Mouse (Mus musculus) embryo, embryonic 11.5 days (tissue): ENCODE results near the gene Klf1.

ENCODE experiments used
- DNase-seq: peaks from one replicate; pipeline ENCODE4 v3.0.0-alpha.2; 2012; ENCODE audit warnings: low read depth, low spot score

Gene Klf1

GRCm38 (mm10) chr8:84901752-84902151 is at the start of gene Klf1:
TSS of gene Klf1 (plus strand) at chr8:84901928.
- DNase-seq: no peak

GRCm38 (mm10) chr8:84856434-84856833 is 45.3 kb upstream of the Klf1 start:
- no peak for DNase-seq

- DNase-seq: peak; percentile 87
Observed at GRCm38 (mm10) chr8:84856864-84857441, 44.8 kb upstream of the Klf1 start, which contains the start of gene Farsa. TSS of gene Farsa (plus strand) at chr8:84856989.

GRCm38 (mm10) chr8:84871376-84872308 is 30.1 kb upstream of the Klf1 start, which contains the start of gene Syce2:
TSS of gene Syce2 (plus strand) at chr8:84872111.
- DNase-seq: peak; percentile 59

GRCm38 (mm10) chr8:84872309-84872965 is 29.3 kb upstream of the Klf1 start:
- no peak for DNase-seq

GRCm38 (mm10) chr8:84873016-84873415 is 28.7 kb upstream of the Klf1 start:
- DNase-seq: no peak

GRCm38 (mm10) chr8:84874339-84874738 is 27.4 kb upstream of the Klf1 start:
- no peak for DNase-seq

GRCm38 (mm10) chr8:84877297-84878035 is 24.3 kb upstream of the Klf1 start:
- no peak for DNase-seq

- no peak for DNase-seq
Observed at GRCm38 (mm10) chr8:84878915-84879314, 22.8 kb upstream of the Klf1 start.

- no peak for DNase-seq
Observed at GRCm38 (mm10) chr8:84884728-84885127, 17.0 kb upstream of the Klf1 start.

- DNase-seq: no peak
Observed at GRCm38 (mm10) chr8:84888280-84888679, 13.4 kb upstream of the Klf1 start.

- DNase-seq: no peak
Observed at GRCm38 (mm10) chr8:84889141-84889540, 12.6 kb upstream of the Klf1 start.

GRCm38 (mm10) chr8:84892993-84893708 is 8.6 kb upstream of the Klf1 start:
- no peak for DNase-seq

- peak; percentile 82 for DNase-seq
Observed at GRCm38 (mm10) chr8:84893709-84894134, 8.0 kb upstream of the Klf1 start, which contains the start of gene Gcdh. TSS of gene Gcdh (minus strand) at chr8:84893921.

GRCm38 (mm10) chr8:84895963-84896362 is 5.8 kb upstream of the Klf1 start:
- no peak for DNase-seq

- no peak for DNase-seq
Observed at GRCm38 (mm10) chr8:84901071-84901470, 657 bp upstream of the Klf1 start.

GRCm38 (mm10) chr8:84902367-84902919 is 715 bp downstream of the Klf1 start:
- no peak for DNase-seq

- DNase-seq: peak; percentile 71
Observed at GRCm38 (mm10) chr8:84902920-84903661, 1.4 kb downstream of the Klf1 start.

- DNase-seq: no peak
Observed at GRCm38 (mm10) chr8:84904351-84904750, 2.6 kb downstream of the Klf1 start.

- no peak for DNase-seq
Observed at GRCm38 (mm10) chr8:84907037-84907436, 5.3 kb downstream of the Klf1 start.
